Mouse (Mus musculus) mature B cell (primary cell): ENCODE measurements at regions not wholly inside any gene's neighbourhood (a gene's known extent, or its start where the extent isn't known, plus 50 kb on each side); places are given as distances from the start of the nearest gene placed in this dataset.

ENCODE experiments used
- in situ Hi-C: fragments of 300-500 bp; cut with MboI; formaldehyde crosslinking; loops from 2 replicates; pipeline ENCODE4 v1.14.3; 2019

DNA sequence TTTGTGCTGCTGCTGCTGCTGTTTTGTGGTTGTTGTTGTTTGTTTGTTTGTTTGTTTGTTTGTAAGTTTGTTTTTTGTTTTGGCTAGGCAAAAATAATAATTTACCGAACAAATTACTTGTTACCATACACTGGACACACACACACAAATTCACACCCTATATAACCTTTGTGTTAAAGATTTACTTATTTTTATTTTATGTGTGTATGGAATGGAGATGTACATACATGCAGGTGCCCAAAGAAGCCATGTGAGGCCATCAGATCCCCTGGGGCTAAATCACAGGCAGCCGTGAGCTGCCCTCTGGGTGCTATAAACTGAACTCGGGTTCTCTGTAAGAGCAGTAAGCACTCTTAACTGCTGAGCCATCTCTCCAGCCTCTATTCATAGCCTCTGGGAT lies 56.0 kb downstream of the Pttg1 start:
- in situ Hi-C loops = no loop called here

DNA sequence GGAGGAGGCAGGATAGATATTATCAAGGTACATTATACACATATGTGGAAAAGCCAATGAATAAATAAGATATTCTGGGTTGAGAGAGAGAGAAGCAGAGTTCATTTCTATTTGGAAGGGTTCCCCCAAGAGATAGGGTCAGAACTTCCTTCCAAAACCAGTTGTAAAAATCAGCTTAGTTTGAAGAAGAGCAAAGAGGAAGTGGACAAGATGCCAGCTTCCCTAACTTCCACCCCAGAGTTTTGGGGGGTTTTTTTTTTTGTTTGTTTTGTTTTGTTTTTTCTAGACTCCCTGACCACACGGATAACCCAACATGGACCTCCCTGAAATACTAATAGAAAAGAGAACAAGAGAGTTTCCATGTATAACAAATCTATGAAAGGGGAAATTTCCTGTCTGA lies 57.7 kb downstream of the Pttg1 start:
- in situ Hi-C loops = no loop called here

DNA sequence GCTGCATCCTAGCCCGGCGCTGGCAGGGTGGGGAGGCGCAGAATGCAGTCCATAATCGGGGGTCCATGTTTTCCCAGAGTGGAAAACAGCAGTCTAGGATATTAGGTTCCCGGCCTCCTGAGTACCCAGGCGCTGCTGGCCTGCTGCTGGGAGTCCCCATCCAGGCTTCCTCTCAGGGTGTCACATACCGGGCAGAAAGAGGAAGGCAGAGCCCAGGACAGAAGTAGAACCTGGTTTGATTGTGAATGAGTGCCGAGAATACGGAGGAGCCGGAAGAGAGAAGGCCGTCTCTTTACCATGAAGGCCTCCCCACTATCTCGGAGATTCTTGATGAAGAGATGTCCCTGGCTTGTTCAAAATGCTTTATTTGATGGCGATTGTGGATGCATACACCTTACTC lies 64.2 kb downstream of the Pttg1 start:
- in situ Hi-C loops = no loop called here

DNA sequence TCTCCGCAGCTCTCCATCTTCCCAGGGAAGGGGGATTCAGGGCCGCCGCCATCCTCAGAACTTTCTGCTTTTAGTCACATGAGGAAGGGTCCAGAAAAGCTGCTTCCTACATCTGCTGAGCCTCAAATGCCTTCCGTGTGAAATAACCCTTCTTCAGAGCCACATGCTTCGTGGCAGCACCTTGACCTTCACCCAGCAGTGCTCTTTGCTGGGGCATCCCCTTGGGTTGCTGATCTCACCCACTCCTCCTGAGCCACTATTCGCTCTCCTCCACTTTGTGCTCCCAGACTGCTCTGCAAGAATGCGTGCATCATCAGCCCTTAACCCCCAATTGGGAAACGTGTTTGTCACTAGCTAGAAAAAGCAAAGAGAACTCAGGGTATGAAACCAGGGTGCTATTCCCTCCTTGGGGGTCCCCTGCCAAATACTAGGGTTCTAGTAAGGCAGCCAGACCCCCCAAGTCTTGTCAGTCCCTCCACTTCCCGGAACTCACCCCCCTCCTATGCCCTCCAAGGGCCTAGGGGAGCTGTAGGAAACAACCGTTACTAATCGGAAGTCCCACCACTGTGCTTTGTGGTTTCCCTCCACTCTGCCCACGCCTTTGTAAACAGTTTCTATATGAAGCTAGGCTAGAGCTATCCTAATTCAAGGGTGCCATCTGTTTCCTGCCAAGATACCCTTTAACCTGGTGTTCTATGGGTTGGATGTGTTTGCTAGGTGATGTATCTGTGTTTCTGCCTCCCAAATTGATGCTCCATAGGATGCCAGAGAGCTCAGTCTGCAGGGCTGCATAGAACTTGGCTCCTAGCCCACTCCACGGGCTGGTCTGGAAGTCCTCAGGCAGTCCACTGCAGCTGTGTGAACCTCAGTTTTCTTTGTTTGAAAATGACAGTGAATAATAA lies 67.4 kb downstream of the Pttg1 start:
- in situ Hi-C loops = loop anchor here (10.0 kb wide), 1 partner anchor 46 kb away; no protein-coding TSS in a partner anchor

GRCm38 (mm10) chr11:43353602-43354001 lies 72.4 kb downstream of the Pttg1 start:
- in situ Hi-C loops = loop anchor here (10.0 kb wide), 1 partner anchor 51 kb away; no protein-coding TSS in a partner anchor

GRCm38 (mm10) chr11:43353030-43353429 lies 73.0 kb downstream of the Pttg1 start:
- in situ Hi-C loops = loop anchor here (10.0 kb wide), 1 partner anchor 52 kb away; no protein-coding TSS in a partner anchor

- in situ Hi-C loops = loop anchor here (10.0 kb wide), 1 partner anchor 53 kb away; no protein-coding TSS in a partner anchor
These were observed 74.2 kb downstream of the Pttg1 start for GRCm38 (mm10) chr11:43351818-43352217.

- in situ Hi-C loops = loop anchor here (10.0 kb wide), 1 partner anchor 53 kb away; no protein-coding TSS in a partner anchor
These were observed 74.7 kb downstream of the Pttg1 start for GRCm38 (mm10) chr11:43351348-43351747.

GRCm38 (mm10) chr11:43350242-43350641 lies 75.8 kb downstream of the Pttg1 start:
- in situ Hi-C loops = loop anchor here (10.0 kb wide), 1 partner anchor 55 kb away; no protein-coding TSS in a partner anchor

DNA sequence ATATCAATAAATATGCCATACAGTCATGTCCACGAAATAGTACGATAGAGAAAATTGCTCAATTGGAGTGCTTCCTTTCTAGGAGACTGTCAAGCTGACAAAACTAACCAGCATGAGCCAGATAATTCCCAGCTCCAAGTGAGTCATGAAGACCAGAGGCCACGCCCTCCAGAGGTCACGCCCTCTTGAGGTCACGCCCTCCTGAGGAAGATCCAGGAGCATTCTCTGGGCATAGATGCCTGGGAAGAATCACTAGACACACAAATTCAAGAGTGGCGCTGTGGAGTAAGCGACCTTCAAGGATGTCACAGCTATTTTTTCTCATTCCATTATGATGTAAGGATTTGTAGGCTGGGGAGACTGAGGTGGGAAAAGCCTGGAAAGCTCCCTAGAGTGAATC lies 76.5 kb downstream of the Pttg1 start:
- in situ Hi-C loops = no loop called here

- in situ Hi-C loops = no loop called here
These were observed 77.5 kb downstream of the Pttg1 start for GRCm38 (mm10) chr11:43348571-43348970.

DNA sequence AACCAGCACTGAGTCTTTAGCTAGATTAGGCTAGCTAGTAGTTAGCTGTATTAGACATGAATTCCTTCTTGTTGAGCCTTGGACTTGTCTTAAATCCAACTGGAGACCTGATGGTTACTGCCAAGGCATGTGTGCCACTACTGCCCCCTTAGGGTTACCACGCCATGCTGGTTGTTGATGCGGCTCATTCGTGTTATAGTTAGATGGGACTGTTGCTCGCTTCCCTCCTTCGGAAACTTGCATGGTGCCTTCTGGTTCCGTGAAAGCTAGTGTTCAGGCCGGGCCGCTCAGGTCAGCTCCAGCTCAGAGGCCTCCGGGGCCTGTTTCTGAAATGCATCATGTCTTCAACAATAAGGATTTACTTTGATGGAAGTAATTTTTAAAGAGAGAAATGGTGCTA lies 79.6 kb downstream of the Pttg1 start:
- in situ Hi-C loops = no loop called here

DNA sequence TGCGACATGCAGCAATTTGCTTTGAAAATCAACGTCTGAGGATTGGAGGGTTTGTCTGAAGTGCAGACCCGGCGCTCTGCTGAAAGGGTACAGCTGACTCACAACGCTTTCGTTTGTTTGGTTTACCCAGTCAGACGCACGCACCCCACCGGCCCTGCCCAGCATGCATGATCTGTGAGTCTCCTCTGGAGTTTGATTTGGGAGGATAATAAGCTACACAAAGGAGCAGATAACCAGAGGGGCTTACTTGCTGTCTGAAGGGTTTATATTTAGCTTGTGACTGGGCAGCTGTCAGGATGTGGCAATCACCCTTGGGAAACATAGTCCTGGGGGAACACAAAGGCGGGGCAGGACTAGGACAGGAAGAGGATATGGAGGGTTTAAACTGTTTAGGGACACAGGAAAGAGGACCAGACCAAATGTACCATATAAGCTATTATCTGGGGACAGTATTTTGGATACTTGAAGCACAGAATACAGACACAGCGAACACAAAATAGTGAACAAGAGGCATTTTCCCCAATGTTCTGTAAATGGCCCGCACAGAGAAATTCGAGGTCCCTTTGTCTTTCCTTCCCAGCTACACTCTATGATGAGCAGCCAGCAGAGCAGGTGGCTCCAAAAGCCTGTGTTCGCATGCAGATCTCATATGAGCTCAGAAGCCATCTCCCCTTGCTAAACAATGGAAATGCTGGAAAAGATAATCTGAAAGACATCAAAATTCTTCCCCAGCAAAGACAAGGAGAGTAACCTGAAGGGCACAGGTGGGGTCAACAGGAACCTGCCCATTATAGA lies 81.1 kb downstream of the Pttg1 start:
- in situ Hi-C loops = no loop called here

DNA sequence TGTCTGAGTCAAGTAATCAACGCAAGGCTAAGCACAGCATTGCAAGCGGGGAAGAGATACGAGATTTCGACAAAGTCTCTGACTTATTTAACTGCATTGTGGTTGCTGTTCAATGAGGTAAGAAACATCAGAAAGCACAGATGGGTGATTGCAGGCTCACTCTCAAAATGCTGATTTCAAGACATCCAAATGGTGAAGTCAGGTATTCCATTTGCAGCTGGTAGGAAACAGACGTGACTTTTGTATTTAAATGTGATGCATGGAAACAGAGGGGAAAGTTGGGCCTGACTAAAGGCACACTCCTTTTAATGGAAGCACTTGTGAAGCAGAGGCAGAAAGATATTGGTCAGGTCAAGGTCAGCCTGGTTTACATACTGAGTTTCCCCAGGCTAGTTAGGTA lies 82.5 kb downstream of the Pttg1 start:
- in situ Hi-C loops = no loop called here

DNA sequence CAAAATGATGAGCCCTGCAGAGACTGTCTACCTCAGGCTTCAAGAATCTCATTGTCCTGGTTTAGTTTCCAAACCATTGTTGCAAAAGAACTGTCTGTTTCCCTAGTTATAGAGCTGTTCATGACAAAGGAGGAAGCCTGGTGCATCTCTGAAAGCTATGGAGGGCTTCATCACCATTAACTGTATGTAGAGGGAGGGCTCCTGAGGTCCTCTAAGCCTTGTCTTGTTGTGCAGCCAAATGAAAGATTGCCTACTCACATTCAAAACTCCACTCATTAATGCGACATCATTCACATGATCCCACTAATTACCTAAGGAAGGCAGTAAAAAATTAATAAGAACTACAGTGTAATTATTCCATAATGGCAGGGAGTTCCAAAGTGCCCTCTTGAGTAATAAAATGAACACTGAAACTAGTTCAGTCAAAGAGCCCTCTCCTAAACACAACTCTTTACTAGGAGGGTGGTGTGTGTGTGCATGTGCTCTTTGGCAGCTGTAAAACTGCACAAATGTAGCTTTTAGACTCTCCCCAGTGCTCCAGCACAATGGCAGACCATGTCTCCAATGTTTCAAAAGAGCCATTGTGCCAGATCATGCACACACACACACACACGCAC lies 87.6 kb downstream of the Pttg1 start:
- in situ Hi-C loops = no loop called here

DNA sequence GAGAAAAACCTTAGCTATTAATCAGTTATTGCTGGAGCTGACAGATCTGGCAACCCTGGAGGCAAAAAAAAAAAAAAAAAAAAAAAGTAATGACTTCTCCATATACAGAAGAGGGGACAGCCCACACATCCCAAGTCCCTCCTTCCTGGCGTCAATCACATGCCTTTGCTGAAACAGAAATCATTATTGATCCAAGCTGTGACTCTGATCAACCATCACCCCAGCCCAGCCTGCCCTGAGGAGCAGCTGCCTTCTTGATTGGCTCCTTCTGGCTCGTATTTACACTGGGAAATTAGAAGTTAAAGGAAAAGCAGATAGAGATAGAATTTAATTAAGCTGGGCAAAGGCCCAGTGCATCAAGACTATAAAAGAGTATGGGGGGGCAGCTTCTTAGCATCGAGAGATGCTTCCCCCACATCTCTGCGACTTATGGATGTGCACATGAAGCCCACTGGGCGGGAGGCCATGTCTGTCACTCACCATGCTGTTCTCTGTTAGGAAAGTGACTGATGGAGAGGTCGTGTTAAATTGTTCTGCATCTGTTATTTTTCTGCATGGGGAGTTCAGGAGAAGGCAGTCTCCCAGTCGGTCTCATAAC lies 90.3 kb downstream of the Pttg1 start:
- in situ Hi-C loops = no loop called here

- in situ Hi-C loops = no loop called here
These were observed 92.5 kb downstream of the Pttg1 start for GRCm38 (mm10) chr11:43333547-43333946.

DNA sequence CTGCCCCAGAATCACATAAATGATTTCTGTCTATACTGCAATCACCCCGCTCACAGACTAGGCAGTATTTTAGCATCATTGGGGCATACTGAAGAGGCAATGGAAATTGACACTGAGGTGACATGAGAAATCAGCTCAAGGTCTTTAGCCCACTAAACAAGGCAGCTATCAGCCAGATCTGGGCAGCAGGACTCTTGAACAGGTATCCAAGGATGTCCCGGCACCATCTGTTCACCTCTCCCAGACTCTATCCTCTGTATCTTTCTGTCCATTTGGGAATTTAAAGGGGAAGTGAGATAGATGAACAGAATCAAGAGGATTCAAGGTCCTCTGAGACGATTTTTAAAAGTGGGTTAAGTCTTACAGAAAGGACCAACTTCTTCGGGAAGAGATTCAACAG lies 112.1 kb downstream of the Pttg1 start:
- in situ Hi-C loops = no loop called here
